Mouse (Mus musculus): ENCODE measurements around the gene Mpi. TPM values are rescaled to one million over a fixed set of nuclear protein-coding genes. Genes with fewer than 3 reads are reported as not detected.

The Mpi gene
- polyA plus RNA-seq (2014; fragmentation: Nextera tagmentation; extraction: Ambion mirVana): 31.8 and 33.1 TPM in 2 replicates

GRCm38 (mm10) chr9:57552139-57552887, at the start of gene Mpi:
Gene Mpi, minus strand, starts transcription at chr9:57552763.
- H3K4me3 ChIP-seq (ENCODE audit: low read depth, low read length): peak within 1 kb of the TSS; percentile 74
- peak; percentile 54; the same call in 1 of the 2 replicates for ATAC-seq (ENCODE audit: insufficient number of reproducible peaks, insufficient read depth, low FRiP score, low read depth)
- no peaks in the 10 kb centered on the region for H3K9me3 ChIP-seq (ENCODE audit: control insufficient read depth, low read depth, low read length)
- H3K4me1 ChIP-seq (ENCODE audit: control insufficient read depth, insufficient read depth, low read length): peaks cover 6% of the 10 kb centered on the region; the same call in 1 of the 2 replicates
- peak within 1 kb of the TSS; percentile 42 for H3K9ac ChIP-seq (replicated peaks; ENCODE audit: low read depth, low read length)
- H3K4me2 ChIP-seq (replicated peaks; ENCODE audit: low read depth, low read length): peak within 1 kb of the TSS; percentile 77
- no peaks in the 10 kb centered on the region for H3K27me3 ChIP-seq (ENCODE audit: control insufficient read depth, insufficient read depth, low read length)
- H3K27ac ChIP-seq (ENCODE audit: low read length): no peak within 1 kb of the TSS
- peaks cover 19% of the 10 kb centered on the region for H3K36me3 ChIP-seq (ENCODE audit: control insufficient read depth, insufficient read depth, low read length)
- under 1% methylated on average over 28 of the region's 28 CpGs for WGBS

- Histone ChIP-seq H3K4me1 (ENCODE audit: control insufficient read depth, insufficient read depth, low read length) (peaks cover 6% of the 10 kb centered on the region; the same call in 1 of the 2 replicates), H3K9ac (replicated peaks; ENCODE audit: low read depth, low read length) (no peak overlapping the region), H3K27ac (ENCODE audit: low read length) (no peak overlapping the region), H3K9me3 (ENCODE audit: control insufficient read depth, low read depth, low read length) (no peaks in the 10 kb centered on the region), H3K27me3 (ENCODE audit: control insufficient read depth, insufficient read depth, low read length) (no peaks in the 10 kb centered on the region), H3K4me2 (replicated peaks; ENCODE audit: low read depth, low read length) (no peak overlapping the region), H3K36me3 (ENCODE audit: control insufficient read depth, insufficient read depth, low read length) (no peaks in the 10 kb centered on the region), H3K4me3 (ENCODE audit: low read depth, low read length) (no peak overlapping the region)
- 50% methylated on average over 8 of the region's 8 CpGs for WGBS
- ATAC-seq (ENCODE audit: insufficient number of reproducible peaks, insufficient read depth, low FRiP score, low read depth): no peak
These were observed 49.5 kb upstream of the Mpi start for GRCm38 (mm10) chr9:57602098-57602497.

GRCm38 (mm10) chr9:57601353-57601706, 48.8 kb upstream of the Mpi start:
- H3K27ac ChIP-seq (ENCODE audit: low read length): no peak overlapping the region
- no peak overlapping the region for H3K4me3 ChIP-seq (ENCODE audit: low read depth, low read length)
- no peak overlapping the region; the same call in 1 of the 2 replicates for H3K9ac ChIP-seq (replicated peaks; ENCODE audit: low read depth, low read length)
- no peaks in the 10 kb centered on the region for H3K36me3 ChIP-seq (ENCODE audit: control insufficient read depth, insufficient read depth, low read length)
- WGBS: 33% methylated on average over 2 of the region's 2 CpGs
- H3K4me2 ChIP-seq (replicated peaks; ENCODE audit: low read depth, low read length): no peak overlapping the region
- ATAC-seq (ENCODE audit: insufficient number of reproducible peaks, insufficient read depth, low FRiP score, low read depth): no peak
- no peaks in the 10 kb centered on the region for H3K9me3 ChIP-seq (ENCODE audit: control insufficient read depth, low read depth, low read length)
- H3K4me1 ChIP-seq (ENCODE audit: control insufficient read depth, insufficient read depth, low read length): peaks cover 6% of the 10 kb centered on the region; the same call in 1 of the 2 replicates
- H3K27me3 ChIP-seq (ENCODE audit: control insufficient read depth, insufficient read depth, low read length): no peaks in the 10 kb centered on the region

- H3K9me3 ChIP-seq (ENCODE audit: control insufficient read depth, low read depth, low read length): no peaks in the 10 kb centered on the region
- WGBS: 3% methylated on average over 3 of the region's 3 CpGs
- no peak overlapping the region for H3K4me3 ChIP-seq (ENCODE audit: low read depth, low read length)
- H3K36me3 ChIP-seq (ENCODE audit: control insufficient read depth, insufficient read depth, low read length): no peaks in the 10 kb centered on the region
- no peaks in the 10 kb centered on the region for H3K27me3 ChIP-seq (ENCODE audit: control insufficient read depth, insufficient read depth, low read length)
- peaks cover 6% of the 10 kb centered on the region; the same call in 1 of the 2 replicates for H3K4me1 ChIP-seq (ENCODE audit: control insufficient read depth, insufficient read depth, low read length)
- H3K9ac ChIP-seq (replicated peaks; ENCODE audit: low read depth, low read length): no peak overlapping the region
- no peak overlapping the region for H3K4me2 ChIP-seq (replicated peaks; ENCODE audit: low read depth, low read length)
- peak; percentile 64; the same call in 1 of the 2 replicates for ATAC-seq (ENCODE audit: insufficient number of reproducible peaks, insufficient read depth, low FRiP score, low read depth)
- no peak overlapping the region for H3K27ac ChIP-seq (ENCODE audit: low read length)
These were observed 48.2 kb upstream of the Mpi start for GRCm38 (mm10) chr9:57600620-57601352.

GRCm38 (mm10) chr9:57598851-57599563, 46.4 kb upstream of the Mpi start:
- 50% methylated on average over 8 of the region's 8 CpGs for WGBS
- H3K27me3 ChIP-seq (ENCODE audit: control insufficient read depth, insufficient read depth, low read length): no peaks in the 10 kb centered on the region
- H3K36me3 ChIP-seq (ENCODE audit: control insufficient read depth, insufficient read depth, low read length): peaks cover 6% of the 10 kb centered on the region
- H3K27ac ChIP-seq (ENCODE audit: low read length): no peak overlapping the region
- no peak for ATAC-seq (ENCODE audit: insufficient number of reproducible peaks, insufficient read depth, low FRiP score, low read depth)
- H3K4me3 ChIP-seq (ENCODE audit: low read depth, low read length): no peak overlapping the region
- H3K4me2 ChIP-seq (replicated peaks; ENCODE audit: low read depth, low read length): no peak overlapping the region
- no peaks in the 10 kb centered on the region for H3K9me3 ChIP-seq (ENCODE audit: control insufficient read depth, low read depth, low read length)
- H3K9ac ChIP-seq (replicated peaks; ENCODE audit: low read depth, low read length): no peak overlapping the region
- H3K4me1 ChIP-seq (ENCODE audit: control insufficient read depth, insufficient read depth, low read length): peaks cover 6% of the 10 kb centered on the region; the same call in 1 of the 2 replicates

GRCm38 (mm10) chr9:57597929-57598382, 45.4 kb upstream of the Mpi start:
- Histone ChIP-seq H3K4me1 (ENCODE audit: control insufficient read depth, insufficient read depth, low read length) (peaks cover 6% of the 10 kb centered on the region; the same call in 1 of the 2 replicates), H3K9me3 (ENCODE audit: control insufficient read depth, low read depth, low read length) (no peaks in the 10 kb centered on the region), H3K27me3 (ENCODE audit: control insufficient read depth, insufficient read depth, low read length) (no peaks in the 10 kb centered on the region), H3K9ac (replicated peaks; ENCODE audit: low read depth, low read length) (no peak overlapping the region), H3K36me3 (ENCODE audit: control insufficient read depth, insufficient read depth, low read length) (peaks cover 7% of the 10 kb centered on the region), H3K4me3 (ENCODE audit: low read depth, low read length) (no peak overlapping the region), H3K27ac (ENCODE audit: low read length) (no peak overlapping the region), H3K4me2 (replicated peaks; ENCODE audit: low read depth, low read length) (no peak overlapping the region)
- 0 out of 2 replicates have a peak, but pooled peaks have one; percentile 12 for ATAC-seq (ENCODE audit: insufficient number of reproducible peaks, insufficient read depth, low FRiP score, low read depth)
- WGBS: 21% methylated on average over 4 of the region's 4 CpGs

- Histone ChIP-seq H3K9ac (replicated peaks; ENCODE audit: low read depth, low read length) (no peak overlapping the region), H3K4me1 (ENCODE audit: control insufficient read depth, insufficient read depth, low read length) (peaks cover 6% of the 10 kb centered on the region; the same call in 1 of the 2 replicates), H3K36me3 (ENCODE audit: control insufficient read depth, insufficient read depth, low read length) (peaks cover 9% of the 10 kb centered on the region), H3K27ac (ENCODE audit: low read length) (no peak overlapping the region), H3K9me3 (ENCODE audit: control insufficient read depth, low read depth, low read length) (no peaks in the 10 kb centered on the region), H3K4me3 (ENCODE audit: low read depth, low read length) (no peak overlapping the region), H3K27me3 (ENCODE audit: control insufficient read depth, insufficient read depth, low read length) (no peaks in the 10 kb centered on the region), H3K4me2 (replicated peaks; ENCODE audit: low read depth, low read length) (no peak overlapping the region)
- 82% methylated on average over 8 of the region's 8 CpGs for WGBS
- no peak for ATAC-seq (ENCODE audit: insufficient number of reproducible peaks, insufficient read depth, low FRiP score, low read depth)
These were observed 44.7 kb upstream of the Mpi start for GRCm38 (mm10) chr9:57597265-57597664.

- H3K4me2 ChIP-seq (replicated peaks; ENCODE audit: low read depth, low read length): no peak overlapping the region
- peaks cover 9% of the 10 kb centered on the region for H3K36me3 ChIP-seq (ENCODE audit: control insufficient read depth, insufficient read depth, low read length)
- H3K27me3 ChIP-seq (ENCODE audit: control insufficient read depth, insufficient read depth, low read length): no peaks in the 10 kb centered on the region
- H3K9me3 ChIP-seq (ENCODE audit: control insufficient read depth, low read depth, low read length): no peaks in the 10 kb centered on the region
- WGBS: 72% methylated on average over 9 of the region's 9 CpGs
- ATAC-seq (ENCODE audit: insufficient number of reproducible peaks, insufficient read depth, low FRiP score, low read depth): no peak
- no peak overlapping the region for H3K4me3 ChIP-seq (ENCODE audit: low read depth, low read length)
- H3K9ac ChIP-seq (replicated peaks; ENCODE audit: low read depth, low read length): no peak overlapping the region
- peaks cover 4% of the 10 kb centered on the region; the same call in 1 of the 2 replicates for H3K4me1 ChIP-seq (ENCODE audit: control insufficient read depth, insufficient read depth, low read length)
- no peak overlapping the region for H3K27ac ChIP-seq (ENCODE audit: low read length)
These were observed 41.6 kb upstream of the Mpi start for GRCm38 (mm10) chr9:57594174-57594509.

Data from stomach, embryonic 14.5 days (tissue).